Mouse (Mus musculus) right cerebral cortex, postnatal 25 days (tissue): ENCODE measurements around the gene Klhl33.
A peak's percentile ranks its signal among the peaks of the same experiment; 100 is the strongest.
"Not testable (repeated sequence)": the region's sequence is repeated elsewhere in the genome, so short reads cannot be mapped to it uniquely, and the experiment has no call there.

Experiments
- DNase-seq: peaks from one replicate; pipeline ENCODE4 v3.0.0; 2022

Klhl33 gene

DNA sequence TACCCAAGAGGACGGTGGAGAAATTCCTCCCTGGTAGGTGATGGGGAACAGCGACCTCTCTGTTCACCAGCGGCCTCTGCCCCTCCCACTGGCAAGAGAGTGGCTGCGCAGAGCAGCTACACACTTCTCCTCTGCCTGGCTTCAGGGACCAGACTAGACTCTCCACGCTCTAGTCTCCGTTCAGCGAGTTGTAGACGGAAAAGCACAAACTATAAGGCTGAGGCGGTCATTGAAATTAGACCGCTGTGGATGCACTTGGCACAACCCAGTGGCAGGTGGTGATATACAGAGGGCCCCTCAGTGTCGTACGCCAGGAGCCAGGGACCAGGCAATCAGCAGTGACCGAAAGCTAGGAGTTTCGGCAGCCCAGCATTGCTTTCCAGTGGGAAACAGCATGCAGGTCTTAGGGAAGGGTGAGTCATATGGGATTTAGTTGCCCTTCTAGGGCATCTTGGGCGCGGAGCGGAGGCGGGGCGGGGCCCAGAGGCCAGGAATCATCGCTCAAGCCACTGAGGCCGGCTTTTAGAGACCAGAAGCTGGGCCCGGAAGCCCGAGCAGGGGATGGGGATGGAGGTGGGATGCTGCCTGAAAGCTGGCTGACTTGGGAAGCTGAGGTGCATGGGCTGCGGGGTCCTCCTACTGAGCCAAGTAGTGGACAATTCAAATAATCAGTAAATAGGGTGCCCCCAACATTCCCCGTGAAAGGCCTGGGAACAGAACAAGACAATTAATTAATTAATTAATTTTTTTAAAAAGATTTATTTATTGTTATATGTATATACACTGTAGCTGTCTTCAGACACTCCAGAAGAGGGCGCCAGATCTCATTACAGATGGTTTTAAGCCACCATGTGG, 6.9 kb upstream of the Klhl33 start:
- no peak for DNase-seq

DNA sequence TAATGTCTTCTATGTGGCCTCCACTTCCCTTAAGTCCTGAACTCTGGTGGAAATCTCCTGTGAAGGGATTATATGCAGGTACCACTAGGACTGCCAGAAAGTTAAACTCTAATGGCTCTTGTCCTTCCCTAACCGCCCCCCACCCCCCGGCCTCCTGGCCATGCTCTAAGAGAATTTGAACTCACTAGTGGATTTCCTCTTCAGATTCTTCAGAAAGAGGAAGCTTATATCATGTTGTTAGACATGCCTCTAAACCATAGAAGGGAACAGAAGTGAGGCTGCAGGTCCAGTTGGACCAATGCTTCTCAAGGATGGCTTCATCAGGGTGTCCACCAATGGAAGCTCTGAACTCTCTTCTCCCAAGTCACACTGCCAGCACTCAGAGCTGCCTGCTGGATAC, 685 bp upstream of the Klhl33 start:
- DNase-seq, result not testable (repeated sequence)

DNA sequence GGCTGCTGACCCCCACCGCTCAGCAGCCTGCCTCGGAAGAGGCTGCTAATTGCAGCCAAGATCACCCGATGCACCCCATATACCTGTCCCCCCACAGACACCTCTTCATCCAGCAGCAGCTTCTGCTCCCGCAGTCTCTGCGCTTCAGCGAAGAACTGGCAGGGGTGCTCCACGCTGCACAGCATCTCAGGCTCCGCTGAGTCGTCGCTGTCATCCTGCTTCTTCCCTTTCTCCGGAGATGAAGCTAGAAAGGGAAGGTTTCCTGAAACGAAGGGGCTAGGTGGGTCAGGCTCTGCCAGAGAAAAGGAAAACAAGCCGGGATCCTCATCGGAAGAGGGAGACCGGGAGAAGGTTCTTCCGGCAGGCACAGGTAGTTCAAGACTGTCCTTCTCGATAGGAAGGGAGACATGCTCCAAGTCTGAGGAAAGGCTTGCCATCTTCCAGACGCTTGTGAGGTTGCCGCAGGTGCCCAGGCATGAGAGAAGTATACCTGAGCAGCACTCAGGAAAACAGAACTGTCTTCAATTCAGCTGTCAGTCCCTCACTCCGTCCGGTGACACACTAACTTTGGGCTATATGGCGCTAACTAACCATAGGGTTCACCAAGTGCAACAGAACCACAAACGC, 447 bp downstream of the Klhl33 start:
- DNase-seq, result peak; percentile 50

DNA sequence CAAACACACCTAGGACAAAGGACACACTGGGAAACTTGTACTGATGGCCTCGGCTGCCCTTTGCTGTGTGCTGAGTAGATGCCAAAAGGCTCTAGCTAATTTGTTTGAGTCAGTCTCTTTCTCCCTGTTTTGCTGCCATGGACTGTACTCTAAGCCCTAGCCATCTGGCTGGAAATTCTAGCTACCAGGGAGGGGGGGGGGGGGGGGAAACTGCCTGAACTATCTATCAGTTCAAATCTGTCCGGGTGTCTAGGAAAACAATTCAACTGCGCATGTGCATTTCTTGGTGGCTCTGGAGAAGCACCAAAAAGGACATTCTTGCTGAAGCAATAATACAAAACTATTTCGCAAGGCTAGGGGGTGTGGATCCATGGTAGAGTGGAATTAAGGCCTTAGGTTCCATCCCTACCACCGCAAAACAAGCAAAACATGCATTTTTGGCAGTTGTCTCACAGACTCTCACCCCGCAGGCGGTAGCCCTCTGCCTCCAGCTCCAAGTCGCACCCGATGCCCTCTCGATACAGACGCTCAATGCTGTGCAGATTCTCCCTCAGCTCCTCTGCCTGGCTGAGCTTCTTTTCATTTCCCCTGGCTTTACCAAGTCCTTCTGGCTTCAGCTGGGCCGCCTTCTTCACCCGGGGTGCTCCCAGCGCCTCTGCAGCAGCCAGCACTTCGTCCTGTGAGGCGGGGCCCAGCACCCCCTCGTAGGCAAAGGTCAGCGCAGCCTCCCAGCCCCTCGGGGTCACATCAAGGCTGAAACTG, 1.1 kb downstream of the Klhl33 start:
- DNase-seq, result peak; percentile 41

DNA sequence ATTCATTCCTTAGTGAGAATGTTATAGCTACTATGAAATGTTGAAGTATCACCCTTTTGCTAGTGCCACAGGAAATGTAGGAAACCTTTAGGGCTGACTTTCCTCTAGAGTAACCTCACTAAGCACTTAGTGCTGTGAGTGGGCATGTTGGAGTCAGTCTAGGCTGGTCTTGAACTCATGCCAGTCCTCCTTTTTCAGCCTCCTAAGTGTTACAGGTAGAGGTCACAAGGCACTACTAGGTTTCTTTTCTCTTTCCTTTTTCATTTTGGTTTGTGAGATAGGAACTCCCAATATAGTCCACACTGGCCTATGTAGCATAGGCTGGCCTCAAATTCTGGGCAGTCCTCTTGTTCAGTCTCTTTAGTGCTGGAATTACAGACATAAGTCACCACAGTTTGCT, 1.9 kb downstream of the Klhl33 start:
- DNase-seq, result no peak

DNA sequence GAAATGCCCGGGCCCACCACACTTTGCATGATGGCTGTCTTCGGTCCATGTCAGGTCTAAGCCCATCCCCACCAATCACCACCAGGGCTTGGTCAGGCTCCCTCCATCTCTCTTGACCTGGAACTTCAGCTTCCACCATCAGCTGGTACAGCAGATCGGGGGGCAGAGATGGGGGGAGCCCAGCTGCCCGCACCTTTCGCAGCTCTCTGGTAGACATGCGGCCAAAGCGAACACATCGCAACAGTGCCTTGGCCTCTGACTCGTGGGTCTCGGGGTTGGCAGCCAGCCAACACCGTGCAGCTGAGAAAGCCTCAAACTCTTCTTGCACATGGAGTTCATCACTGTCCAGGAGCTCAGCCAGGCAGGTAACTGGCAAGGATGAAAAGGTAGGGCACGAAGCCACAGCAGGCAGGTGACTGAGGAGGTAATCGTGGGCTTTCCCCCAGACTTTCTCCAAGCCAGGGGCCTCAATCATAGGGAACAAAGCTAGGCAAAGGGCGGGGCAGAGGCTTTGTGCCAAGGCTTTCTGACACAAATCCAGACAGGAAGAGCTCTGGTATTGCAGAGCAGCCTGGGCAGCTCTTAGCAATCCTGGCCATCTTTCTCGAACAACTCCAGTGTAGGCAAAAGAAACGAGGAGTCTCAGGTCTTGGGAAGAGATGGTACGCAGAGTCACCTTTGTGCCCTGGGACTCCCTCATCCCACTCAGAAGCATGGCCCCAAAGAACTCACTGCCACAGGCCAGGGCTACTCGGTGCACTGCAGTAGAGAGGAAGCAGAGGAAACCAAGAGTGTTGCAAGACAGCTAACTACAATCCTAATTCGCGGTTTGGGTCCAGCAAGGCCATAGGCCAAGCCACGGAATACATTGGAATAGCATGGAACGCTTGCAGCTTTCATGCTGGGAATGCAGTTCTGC, 4.5 kb downstream of the Klhl33 start:
- DNase-seq, result no peak

DNA sequence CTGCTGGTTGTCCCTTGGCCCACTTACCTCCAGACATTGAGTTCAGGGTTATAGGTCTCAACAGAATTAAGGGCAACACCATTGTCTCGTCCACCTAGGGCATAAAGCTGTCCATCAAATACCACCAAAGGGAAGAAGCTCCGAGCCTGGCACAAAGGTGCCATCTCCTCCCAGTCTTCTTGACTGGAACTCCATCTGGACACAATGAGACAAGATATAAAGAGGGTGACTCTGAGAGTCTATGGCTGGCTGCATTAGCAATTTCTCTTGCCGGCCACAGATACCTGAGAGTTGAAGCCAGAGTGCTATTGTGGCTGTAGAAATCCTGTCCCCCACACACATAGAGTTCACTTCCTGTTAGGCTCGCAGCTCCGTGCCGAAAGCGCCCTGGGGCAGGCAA, 5.2 kb downstream of the Klhl33 start:
- no peak for DNase-seq

DNA sequence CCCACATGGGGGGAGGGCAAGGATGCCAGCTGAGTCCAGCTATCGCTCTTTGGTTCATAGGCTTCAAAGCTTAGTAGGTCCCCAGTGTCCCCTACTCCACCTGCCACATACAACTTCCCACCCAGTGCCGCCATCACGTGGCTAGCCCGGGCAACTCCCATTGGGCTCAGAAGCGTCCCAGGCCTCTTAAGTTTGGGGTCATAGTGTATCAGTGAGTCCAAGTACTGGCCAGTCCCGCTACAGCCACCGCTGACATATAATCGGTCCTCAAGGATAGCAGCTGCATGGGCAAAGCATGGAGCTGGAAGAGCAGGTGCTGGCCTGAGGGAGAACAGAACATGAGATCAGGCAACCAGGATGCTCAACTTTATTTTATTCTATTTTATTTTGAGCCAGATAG, 5.7 kb downstream of the Klhl33 start:
- DNase-seq, result no peak

DNA sequence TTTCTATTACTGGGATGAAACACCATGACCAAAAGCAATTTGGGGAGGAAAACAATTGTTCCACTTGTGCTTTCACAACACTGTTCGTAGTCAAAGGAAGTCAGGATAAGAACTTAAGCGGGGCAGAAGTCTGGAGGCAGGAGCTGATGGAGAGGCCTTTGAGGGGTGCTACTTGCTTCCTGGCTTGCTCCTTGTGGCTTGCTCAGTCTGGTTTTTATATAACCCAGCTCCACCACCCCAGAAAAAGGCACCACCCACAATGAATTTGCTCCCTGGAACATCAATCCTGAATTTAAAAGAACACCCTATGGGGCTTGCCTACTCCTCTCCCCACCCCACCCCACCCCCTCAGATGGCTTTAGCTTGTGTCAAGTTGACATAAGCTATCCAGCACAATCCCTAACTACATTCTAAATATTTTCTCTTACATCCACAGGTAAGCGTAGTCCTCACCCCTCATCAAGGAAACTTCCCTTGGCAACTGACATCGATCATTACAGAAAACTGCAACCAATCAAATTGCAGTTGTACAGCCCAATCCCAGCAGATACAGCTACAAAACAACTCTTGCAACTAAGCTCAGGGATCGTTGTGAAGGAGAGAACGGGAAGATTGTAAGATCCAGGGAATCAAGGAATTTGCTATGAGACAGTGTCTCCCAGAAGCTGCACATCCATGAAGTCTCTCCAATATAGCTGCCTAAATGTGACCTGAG, 20.9 kb downstream of the Klhl33 start:
- DNase-seq, result no peak

DNA sequence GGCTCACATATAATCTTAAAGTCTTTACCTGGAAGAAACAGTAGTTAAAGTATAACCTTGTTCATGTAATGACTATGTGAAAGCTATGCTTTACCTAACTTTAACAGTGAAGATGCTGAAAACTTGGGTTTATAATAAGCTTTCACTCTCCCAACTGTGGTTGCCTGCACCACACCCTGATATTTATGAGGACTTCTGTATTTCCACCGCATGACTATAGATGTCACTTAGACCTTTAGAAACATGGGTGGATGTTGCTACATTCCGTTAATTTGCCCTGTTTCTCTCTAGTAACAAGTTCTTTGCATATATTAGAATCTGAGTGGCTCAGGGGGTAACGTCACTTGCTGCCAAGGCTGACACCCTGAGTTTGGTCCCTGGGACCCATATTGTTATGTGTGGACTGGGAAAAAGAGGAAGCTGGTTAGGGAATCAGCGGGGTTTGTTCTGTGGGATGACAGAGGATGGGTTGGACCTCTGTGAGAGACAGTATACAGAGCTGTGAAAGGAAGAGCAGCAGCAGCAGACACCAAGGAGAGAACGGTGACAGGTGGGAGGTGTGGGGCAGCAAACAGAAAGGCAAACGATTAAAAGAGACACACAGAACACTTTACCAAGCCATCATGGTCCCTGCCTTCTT, 21.6 kb downstream of the Klhl33 start:
- DNase-seq, result no peak

DNA sequence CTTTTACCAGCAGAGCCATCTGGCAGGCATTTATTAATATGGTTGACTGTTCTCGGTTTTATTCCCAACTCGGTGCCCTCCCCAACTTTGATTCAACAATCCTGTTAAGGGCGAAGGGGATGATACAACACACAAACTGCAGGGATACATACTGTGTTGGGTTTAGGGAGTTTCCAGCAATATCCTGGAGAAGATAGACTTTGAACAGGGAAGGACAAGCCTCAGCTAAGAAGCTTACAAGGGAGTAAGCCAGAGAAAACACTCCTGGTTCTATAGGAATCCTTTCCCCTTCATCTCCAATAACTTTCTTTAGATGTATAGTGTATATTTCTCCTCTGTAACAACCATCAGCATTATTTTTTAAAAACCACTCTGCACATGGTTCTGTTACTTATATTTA, 22.1 kb downstream of the Klhl33 start:
- no peak for DNase-seq

DNA sequence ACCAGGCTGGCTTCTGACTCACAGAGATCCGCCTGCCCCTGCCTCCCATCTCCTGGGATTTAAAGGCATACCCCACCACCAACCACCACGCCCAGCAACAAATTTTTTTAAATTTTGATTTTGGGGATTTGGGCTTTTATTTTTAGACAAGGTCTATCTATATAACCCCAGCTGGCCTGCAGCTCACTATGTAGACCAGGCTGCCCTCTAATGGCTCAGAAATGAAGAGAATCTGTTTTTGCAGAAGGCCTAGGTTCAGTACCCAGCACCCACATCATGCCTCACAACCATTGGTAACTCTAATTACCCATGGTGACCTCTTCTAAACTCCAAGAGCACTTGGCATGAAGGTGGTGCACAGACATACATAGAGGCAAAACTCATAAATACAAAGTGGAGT, 26.0 kb downstream of the Klhl33 start:
- no peak for DNase-seq

DNA sequence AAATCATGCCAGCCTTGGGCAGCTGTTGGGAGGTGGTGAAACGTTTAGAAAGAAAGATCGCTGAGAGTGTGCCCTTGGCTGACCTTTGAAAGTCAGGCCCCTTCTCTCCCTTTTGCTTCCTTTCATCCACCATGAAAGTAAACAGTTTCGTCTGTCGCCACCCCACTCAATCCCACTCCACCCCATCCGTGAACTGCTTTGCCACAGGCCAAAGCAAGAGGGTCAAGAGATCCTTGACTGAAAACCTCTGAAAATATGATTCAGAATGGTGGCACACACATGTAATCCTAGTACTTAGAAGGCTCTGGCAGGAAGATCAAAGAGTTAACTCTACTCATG, 26.5 kb downstream of the Klhl33 start:
- no peak for DNase-seq

DNA sequence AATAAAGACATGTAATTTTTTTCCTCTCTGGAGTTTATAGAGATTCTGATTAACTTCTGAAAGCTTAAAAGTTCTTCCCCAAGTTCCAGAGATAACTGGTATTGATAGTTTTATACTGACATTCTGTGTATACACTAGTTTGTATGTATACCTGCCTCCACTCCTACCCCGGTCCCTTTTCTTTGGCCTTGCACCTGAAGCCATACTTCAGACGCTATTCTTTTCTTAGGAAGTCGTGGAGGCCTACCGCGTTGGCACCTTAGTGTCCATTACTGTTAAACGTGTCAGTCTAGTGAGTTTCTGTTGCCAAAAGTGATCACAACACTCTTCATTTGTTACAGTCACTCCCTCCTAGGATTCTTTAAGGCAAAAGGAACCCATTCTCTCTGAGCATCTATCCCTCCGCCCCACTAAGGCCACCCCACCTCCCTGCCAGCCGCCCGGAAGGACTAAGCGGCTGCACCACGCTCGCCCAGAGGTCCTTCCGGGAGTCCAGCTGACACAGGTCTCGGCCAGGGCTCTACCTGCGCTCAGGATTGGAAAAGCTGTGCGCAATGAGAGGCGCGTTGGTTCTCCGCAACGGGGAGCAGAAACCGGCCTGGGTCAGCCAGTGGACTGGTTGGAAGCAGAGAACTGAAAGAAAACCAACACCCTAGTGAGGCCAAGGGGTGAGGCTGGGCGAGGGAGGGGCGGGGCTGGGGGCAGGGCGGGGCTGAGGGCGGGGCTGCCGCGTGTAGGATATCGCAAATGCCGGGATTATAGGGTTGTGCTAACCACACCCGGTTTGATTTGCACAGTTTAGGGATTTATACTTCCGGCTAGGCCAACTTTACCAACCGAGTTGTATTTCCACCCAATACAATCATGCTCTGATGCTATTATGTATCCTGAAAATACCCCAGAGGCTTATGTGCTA, 27.2 kb downstream of the Klhl33 start, which contains the start of gene Tep1:
Gene Tep1, minus strand, starts transcription at position 672 of the 916 bp plus-strand sequence.
- DNase-seq, result peak; percentile 58

DNA sequence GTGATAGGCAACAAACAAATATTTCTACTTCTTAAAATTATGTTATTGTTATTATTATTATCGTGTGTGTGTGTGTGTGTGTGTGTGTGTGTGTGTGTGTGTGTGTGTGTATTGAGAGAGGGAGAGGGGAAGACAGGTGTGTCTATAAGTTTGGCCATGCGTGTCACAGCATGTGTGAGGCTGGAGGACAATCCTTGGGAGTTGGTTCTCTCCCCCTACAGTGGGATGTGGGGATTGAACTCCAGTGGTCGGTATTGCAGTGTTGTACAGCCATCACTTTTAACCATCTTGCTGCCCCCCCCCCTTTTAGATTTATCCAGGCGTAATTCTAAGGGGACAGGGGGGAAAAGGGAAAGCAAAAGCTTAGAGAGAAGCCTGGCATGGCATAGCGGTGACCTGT, 28.7 kb downstream of the Klhl33 start:
- no peak for DNase-seq

DNA sequence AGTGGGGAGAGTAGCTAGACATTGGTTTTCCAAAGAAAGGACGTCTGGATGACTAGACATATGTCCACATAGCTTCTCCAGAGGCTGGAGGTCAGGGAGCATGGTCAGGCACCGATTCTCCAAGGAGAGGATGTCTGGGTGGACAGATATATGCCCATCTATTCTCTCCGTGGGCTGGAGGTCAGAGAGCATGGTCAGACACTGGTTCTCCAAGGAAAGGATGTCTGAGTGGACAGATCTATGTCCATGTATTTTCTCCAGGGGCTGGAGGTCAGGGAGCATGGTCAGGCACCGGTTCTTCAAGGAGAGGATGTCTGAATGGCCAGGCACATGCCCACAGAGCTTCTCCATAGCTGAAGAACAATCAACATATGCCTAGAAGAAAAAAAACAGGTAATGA, 29.1 kb downstream of the Klhl33 start:
- no peak for DNase-seq

DNA sequence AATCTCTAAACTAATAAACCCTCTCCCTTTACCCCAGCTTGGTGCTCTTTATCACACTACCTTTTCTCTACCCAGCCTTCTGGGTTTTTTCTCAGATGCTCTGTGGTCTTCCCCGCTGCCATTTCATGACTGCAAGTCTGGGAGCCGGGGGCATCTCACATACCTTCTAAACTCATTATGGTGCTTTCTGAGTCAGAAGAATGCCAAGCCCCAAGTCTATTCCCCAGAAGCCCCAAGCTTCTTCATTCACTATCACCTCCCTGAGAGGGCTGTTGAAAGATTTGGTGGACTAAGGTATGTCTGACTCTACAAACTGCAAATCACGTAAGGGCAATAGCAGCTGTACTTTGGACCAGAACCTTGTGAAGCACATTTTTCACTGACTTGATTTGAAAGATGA, 30.3 kb downstream of the Klhl33 start:
- no peak for DNase-seq

DNA sequence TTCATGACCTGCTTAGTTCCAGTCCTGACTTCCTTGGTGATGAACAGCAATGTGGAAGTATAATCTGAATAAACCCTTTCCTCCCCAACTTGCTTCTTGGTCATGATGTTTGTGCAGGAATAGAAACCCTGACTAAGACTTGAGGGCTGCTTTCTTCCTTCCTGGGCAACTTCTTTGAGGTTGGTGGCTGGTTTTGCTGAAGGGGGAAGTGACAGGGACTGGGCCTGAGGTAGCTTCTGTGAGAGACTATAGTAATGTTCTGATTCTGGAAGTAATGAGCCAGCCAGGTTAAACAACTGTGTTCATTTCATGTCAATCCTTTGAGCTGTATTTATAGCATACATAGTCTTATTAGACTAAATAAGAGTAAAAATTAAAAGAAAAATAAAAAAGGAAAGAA, 32.3 kb downstream of the Klhl33 start:
- DNase-seq, result not testable (repeated sequence)

DNA sequence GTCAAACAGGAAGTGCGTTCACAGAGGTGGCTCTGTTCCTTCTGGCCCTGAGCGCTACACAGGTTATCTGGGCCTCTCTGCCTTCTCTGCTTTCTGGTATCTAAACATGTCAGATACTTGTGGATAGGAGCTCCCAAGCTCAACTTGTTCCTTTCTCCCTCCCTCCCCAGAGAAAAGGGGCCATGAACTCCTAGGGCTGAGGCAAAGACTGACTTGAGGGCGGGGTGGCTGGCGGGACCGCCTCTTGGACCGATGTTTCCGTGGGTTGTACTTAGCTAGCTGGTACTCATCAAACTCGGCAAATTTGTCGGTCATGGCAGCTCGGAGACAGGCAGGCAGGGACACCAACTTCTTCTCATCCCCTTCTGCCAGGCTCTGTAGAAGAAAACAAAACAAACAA, 34.7 kb downstream of the Klhl33 start:
- DNase-seq, result no peak

DNA sequence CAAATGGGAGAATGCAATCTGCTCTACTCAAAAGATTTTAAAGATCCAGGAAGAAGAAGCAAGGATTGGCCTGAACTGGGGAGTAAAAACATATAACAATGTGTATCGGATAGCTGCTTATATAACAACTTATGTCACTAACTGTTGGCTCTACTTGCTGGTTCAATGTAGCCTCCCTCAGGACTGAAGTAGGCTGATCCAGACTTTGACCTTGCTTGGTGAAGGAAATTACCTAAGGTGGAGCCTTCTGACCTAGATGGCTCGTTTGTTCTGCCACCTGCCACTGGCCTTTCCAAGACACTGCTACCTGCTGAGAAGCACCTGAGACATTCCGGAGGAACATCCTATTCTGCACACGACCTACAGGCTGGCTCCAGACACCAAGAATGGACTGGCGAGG, 41.5 kb downstream of the Klhl33 start:
- DNase-seq, result no peak
